Mouse (Mus musculus) liver, adult (tissue): ENCODE data around the gene Runx3.

Experiments
- GATA4 ChIP-seq: IDR thresholded peaks from 2 replicates; pipeline ENCODE4 v1.6.1; 2014; ENCODE audit warnings: mild to moderate bottlenecking, low read length; ENCODE audit not compliant: insufficient replicate concordance

The Runx3 gene

DNA sequence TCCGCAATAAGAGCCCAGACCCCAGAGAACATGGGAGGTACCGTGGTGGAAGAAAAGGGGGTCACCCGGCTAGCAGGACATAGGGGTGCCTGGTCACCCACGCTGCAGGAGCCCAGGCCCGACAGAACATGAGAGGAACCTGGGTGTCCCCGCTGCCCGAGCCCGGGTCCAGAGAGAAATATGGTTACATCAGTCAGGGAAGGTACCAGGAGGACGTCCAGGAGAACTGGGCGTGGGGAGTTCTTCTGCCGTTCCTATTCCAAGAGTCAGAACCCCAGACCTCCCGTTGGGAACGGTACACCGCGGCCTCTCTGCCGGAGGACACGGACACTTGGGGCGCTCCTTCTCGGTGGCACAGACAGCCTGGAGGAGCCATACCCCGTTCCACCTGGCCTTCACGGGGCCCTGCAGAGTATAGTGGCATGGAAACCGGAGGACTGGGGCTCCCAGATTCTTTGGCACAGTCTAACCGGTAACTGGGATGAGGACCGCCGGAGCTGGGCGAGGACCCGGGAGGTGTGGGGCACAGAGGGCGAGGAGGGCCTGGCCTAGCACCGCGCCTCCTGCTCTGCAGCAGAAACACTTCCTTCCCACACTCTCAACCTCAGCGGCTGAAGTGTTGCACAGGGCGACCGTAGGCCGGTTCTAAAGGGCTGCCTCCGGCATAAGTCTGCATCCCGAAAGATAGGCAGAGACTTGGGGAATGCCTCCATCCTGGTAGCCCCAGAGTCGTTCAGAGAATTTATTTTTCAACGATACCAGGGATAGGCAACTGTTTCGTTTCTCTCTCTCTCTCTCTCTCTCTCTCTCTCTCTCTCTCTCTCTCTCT lies 33.0 kb downstream of the Runx3 start:
- no peak for TF ChIP-seq GATA4

DNA sequence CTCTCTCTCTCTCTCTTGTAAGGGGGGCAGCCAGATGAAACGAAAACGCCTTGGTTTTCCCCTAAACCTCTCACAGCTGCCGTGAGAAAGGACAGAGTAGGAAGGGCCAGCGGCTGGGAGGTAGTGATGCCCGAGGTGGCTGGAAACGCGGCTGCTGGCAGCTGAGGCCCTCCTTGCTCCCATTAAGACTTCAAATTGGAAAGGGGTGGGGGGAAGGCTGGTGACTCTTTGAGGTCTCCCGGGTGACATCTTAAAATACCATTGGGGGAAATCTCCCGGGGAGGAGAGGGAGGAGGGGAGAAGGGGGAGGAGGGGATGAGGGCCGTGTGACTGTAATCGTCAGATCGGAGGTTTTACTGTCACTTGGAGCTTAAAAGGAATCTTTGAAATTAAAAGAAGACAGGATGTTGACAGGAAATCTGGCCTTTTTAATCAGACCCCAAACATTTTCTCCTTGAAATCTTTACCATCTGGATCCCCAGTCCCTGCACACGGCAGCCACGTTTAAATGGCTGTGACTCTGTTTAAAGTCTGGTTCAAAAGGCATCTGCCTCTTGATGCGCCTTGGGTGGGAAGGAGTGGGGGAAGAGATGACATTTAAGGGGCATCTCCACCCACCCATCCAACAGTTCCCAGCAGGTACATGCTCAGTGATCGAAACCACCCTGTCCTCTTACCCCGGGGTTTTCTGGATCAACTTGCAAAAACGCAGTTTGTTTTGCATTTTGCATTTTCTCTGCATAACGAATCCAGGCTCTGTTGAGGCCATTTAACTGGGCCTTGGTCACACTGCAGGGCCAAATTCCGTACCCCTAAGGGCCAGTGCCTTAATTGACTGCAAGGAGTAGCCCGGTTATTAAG lies 33.9 kb downstream of the Runx3 start:
- no peak for TF ChIP-seq GATA4

DNA sequence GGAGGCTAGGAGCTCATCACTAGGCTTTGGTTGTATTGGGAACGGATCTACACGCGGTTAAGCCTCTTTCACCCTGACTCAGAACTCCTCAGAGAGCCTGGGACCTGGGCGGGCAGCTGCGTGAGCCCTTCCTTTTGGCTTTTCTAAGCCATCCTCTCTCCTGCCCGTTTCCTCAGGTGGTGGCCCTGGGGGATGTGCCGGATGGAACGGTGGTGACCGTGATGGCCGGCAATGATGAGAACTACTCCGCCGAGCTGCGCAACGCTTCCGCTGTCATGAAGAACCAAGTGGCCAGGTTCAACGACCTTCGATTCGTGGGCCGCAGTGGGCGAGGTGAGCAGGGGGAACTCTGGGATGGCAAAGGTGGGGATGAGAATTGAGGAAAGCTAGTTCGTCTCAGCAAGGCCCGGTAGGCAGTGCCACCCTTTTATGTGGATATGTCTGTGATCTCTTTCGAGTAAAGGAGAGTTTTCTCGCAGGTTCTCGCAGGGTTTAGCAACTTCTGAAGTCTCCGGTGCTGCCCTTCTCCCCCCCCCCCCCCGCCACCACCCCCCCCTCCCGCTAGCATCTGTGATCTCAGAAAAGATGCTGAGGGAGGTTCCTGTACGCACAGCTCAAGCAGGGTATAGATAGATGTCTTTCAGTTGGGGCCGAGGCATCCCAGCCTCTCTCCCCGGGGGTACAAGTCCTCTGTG lies 34.8 kb downstream of the Runx3 start:
- TF ChIP-seq GATA4, result no peak

DNA sequence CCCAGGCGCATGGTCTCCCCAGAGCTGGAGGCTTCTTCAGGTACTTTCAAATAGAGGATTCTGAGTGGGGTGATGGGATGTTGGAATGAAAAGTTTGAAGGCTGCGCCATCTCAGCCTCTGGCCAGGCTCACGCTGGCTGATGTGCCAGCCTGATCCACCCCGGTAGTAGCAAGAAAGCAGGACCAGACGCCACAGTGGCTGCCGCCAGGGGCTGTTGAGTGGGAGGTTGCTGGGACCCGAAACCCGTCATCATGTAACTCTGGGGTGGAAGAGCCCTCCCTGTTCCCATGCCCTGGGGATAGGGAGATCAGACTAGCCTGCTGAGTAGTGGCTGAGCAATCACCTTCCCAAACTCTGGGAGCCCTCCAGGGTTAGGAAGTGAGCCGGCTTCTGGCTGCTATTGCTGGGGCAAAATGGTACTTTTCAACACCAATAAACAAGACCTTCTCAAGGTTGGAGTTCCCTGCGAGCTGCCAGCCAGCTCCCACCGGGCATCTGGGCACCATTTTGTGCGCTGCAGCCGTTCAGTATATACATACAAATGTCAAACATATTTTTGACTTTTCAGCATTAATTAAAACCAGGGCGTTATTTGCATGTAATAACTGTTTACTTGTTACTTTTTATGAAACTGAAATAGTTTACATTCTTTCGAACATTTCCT lies 35.5 kb downstream of the Runx3 start:
- no peak for TF ChIP-seq GATA4

DNA sequence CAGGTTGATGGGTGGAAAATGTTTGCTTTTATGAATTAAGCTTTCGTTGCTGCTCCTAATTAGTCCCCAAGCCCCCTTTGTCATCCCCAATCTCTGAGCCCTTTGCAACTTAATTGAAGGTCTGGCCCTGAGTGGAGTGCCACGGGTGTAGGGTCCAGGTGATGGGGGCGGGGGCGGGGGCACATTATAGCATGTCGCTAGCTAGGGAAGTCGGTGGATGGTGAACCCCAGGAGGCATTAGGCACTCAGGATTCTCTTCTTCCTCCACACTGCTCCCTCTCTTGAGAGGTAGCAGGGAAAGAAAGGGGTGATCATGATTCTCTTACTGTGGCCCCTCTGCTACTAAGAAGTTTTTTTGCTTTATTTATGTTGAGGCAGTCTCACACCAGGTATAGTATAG lies 36.1 kb downstream of the Runx3 start:
- no peak for TF ChIP-seq GATA4

DNA sequence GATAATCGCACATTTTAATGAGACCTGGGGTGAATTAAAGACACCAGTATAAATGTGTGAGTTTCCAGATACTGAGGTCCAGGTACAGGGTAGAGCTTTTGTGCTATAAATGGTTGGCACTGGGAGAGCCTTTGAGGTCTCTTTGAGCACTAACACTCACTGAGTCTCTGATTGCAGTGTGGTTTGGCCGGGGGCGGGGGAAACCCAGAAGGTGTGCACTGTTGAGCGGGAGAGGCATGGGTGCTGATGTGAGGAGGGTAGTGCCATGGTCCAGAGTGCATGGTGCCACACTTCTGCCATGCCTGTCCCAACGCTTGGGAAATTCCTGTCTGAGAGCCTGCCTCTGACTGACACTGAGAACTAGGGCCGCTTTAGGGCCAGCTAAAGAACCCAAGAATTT lies 36.9 kb downstream of the Runx3 start:
- no peak for TF ChIP-seq GATA4

DNA sequence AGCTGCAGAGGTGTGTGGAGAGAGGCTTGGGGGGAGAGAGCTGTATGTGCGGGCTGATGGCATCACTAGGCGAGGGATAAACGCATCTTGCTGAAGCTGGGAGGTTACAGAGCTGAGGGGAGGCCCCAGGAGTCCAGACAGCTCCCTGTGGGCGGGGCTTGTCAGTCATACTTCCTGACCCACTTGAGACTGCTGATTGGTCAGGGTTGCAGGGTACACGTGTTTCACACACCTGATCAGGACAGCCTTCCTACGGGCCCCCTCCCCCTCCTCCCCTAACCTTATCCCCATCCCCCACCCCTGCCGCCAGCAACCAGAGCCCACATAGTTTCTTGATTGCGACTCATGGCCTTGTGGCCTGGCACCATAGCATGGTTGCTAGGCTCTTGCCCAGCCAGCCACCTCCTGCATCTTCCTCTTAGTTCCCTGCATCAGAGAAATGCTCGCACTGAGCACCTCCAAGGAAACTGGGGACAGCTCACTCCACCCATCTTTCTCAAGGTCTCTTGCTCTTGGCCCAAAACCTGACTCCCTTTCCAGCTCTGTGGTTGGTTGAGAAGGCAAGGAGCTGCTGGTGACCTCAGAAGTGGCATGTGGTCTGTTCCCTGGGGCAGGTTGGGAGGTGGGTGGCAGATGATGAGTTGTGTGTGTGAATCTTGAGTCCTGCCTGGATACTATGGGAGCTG lies 38.4 kb downstream of the Runx3 start:
- TF ChIP-seq GATA4, result no peak

DNA sequence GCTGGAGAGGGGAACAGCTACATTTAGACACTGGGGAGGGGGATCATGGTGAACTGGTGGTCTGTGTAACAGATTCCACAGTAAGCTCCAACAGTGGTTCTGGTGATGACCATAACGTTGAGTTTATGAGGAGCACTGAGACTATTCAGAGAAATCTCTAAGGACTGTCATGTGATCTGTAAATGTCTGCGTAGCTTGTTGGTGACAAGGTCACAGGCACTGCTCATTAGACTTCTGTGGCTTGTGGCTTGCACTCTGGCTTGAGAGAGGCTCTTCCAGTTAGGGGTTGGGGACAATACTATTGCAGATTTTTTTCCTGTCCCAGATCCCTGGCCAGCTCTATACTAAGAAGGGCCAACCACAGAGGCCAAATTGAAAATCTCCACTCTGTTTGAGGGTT lies 39.2 kb downstream of the Runx3 start:
- TF ChIP-seq GATA4, result no peak

DNA sequence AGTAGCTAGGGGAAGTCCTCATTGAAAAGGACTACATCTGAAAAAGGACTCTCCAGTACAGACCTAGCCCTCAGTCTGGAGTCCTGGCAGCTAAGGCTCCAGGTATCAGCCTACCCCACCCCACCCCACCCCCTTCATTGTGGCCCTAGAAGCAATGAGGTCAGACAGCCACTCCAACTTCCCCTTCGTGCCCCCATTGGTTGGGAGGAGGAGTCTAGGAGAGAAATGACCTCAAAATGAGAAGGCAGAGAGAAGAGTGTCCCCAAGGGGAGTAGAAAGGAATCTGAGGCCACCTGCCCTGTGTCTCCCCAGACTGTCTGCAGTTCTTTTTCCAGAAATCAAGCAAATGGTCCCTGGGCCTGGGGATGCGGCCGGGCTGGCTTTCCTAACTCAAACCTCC lies 39.7 kb downstream of the Runx3 start:
- TF ChIP-seq GATA4, result no peak

DNA sequence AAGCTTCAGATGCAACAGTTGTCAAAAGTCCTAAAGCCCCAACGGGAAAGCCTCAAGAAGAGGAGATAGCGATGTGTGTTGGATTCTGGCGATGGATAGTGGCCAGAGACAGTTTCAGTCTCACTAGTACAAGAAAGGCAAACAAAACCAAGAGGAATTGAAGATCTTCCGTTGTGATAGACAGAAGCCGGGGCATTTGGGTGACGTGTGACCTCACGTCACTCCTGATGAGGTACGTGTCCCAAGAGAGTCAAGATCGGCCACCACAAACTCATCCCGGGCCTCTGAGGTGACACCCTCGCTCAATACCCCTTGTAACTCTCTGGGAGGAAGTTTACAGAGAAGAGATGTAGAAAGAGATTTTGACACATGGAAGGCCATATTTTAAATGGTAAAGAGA lies 41.0 kb downstream of the Runx3 start:
- TF ChIP-seq GATA4, result no peak

DNA sequence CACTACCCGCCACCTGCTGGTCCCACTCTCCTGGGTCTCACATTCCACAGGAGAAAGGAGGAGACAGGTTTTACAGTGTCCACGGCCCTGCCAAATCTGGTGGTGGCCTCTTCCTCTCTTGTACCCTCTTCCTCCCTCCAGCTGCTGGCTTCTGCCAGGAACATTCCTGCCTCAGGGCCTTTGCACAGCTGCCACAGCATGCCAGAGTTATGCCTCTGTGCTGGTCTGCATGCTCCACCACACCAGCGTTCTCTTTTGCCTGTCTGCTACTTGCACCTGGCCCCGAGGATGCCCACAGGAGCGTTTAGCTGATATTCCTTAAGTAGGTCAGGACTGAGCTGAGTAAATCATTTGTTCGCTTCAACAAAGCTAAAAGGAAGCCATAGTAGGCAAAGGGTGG lies 45.3 kb downstream of the Runx3 start:
- TF ChIP-seq GATA4, result no peak

DNA sequence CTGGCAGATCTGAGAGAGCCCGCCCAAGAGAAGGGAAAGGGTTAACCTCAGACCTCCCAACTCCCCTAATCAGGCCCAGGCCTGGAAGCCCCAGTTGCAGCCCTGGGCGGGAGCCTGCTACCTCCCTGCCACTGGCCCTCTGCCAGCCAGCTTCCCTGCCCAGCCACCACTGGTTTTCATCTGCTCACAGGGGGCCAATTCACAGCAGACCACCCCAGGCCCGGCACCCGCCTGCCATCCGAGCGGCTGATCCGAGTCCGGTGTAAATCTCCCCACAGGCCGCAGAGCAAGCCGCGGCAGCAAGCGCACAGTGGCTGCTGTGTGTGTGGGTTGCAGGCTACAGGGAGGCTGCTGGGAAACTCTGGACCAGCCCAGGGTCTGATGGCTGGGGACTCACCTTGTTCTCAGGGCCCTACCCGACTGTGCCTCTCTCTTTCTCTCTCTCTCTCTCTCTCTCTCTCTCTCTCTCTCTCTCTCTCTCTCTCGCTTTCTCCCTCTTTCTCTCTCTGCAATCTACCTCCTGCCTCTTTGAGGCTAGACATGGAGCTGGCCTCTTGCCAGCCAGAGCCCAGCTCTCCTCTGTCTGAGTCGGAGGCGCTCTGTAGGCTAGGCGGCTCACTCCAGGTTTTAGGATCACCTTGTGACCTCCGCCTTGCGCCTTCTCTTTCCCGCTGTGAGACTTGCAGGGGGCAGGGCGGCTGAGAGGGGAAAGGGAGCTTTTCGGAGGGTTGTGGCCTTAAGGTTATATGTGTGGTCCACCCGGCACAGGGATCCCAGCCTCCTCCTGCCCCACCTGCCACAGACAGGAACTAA lies 46.2 kb downstream of the Runx3 start:
- TF ChIP-seq GATA4, result no peak

DNA sequence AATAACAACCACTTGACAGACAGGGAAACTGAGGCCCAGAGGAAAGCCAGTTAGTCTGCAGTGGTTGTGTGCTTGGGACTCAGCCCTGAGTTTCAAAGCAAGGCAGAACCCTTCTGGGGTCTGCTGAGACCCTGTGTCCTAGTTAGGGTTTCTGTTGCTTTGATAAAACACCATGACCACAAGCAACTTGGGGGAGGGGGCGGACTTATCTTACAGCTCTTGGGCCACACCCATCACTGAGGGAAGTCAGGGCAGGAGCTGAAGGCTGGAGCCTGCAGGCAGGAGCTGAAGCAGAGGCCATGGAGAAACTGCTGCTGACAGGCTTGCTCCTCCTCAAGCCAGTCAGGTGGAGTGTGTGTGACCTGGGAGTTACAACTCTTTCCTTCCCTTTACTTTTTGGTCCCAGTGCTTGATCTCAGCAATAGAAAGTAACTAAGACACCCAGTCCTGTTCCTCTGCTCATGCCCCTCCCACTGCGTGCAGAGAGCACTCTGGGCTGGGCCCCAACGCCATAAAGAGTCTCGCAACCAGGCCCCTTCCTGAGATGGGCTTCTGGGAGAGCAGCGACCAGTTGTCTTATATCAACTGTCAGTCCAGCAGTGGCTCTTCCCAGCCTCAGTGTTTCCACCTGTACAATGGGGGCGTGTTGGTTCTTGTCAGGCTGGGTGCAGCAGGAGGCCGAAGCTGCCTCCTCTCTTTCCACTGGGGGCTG lies 47.5 kb downstream of the Runx3 start:
- no peak for TF ChIP-seq GATA4
